Mouse (Mus musculus) left cerebral cortex, adult 11 months (tissue): Measurements from ENCODE around the gene Fam214a.
"Not testable (repeated sequence)": the region's sequence is repeated elsewhere in the genome, so short reads cannot be mapped to it uniquely, and the experiment has no call there.

Experiments
- DNase-seq: peaks from one replicate; pipeline ENCODE4 v3.0.0; 2022; ENCODE audit warnings: low spot score

Fam214a gene

DNA sequence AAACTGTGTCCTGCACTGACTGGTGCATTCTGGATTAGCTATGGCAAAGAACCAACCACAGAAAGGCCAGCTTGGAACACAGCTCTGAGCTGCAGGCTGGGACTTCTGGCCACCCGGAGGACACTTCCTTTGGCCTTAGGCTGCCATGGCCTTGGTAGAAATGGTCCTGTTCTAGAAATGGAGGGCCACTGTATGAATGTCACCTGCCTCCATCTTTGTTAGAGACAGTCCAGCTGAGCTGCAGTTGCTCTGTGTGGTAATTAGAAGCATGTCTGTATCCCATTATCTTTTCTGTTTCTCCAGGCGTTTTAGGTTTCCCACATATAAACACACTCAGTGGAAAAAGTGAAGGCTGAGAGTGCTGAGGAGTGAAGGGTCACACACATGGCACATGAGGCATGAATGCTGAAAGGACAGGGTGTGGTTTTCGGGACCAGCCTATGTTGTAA is 29.0 kb downstream of the Fam214a start:
- DNase-seq = no peak

DNA sequence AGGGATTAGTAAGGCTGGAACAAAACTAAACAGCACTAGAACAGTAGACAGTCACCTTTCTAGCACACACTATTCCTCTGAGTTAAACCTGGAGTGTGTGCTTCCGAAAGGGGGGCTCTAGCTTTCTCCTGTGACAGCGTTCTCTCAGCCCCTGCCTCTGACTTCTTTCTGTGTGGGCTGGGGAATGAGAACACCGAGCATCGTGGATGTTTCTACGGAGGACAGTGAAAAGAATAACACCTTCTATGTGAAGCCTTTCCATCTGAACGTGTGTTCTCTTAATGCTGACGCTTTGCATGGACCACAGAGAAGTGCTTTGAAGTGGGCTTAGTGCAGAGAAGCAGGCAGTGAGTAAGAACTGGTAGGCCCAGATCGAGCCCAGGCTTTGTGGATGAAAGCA is 29.5 kb downstream of the Fam214a start:
- no peak for DNase-seq

DNA sequence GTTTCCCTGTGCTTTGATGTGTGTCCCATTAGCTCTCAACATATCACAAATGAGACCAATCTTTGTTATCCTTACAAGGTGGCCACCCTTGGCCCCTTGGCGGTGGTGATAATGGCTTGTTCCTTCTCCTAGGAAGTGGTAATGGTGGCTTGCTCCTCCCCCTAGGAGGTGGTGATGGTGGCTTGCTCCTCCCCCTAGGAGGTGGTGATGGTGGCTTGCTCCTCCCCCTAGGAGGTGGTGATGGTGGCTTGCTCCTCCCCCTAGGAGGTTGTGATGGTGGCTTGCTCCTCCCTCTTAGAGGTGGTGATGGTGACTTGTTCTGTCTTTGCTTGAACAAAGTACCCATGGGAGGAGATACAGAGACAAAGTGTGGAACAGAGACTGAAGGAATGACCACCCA is 30.0 kb downstream of the Fam214a start:
- DNase-seq = not testable (repeated sequence)

DNA sequence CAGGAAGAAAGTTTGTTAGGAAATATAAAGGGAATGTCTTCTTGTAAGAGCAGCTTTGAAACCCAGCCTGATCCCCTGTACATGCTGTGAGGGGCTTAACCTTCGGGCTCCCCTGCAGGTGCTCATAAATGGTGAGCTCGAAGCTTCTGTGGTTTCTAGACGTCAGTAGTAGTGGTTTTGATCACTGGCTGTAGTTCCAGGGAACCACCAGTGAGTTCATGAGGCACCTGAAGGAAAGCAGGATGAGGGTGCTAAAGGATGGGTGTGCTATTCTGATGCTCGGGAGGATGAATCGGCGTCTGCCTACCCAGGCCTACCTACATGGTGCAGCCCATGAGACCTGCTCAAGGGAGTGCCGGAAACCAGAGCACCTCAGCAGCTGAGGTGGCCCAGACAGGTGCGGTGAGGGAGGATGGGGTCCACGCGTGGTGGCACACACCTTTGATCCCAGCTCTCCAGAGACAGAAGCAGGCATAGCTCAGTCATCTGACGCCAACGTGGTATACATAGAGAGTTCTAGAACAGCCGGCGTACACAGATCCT is 32.6 kb downstream of the Fam214a start:
- DNase-seq = no peak

DNA sequence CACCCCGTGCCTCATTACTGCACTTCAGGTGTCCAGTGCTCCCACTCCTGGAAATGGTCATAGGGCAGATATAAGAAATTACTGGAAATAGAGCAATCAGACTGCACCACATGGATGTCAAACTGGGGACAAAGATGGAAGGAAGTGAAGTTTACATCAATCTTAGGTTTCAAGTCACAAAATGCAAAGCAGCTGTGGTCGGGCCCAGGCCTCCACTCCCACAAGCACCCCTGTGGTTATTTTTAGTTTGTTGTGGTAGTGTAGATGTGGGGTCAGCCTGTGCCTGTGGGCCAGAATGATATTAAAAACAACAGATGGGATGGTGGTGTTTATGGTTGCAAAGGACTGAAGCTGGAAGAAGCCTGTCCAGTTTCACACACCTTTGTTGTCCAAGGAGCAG is 33.1 kb downstream of the Fam214a start:
- DNase-seq = no peak

DNA sequence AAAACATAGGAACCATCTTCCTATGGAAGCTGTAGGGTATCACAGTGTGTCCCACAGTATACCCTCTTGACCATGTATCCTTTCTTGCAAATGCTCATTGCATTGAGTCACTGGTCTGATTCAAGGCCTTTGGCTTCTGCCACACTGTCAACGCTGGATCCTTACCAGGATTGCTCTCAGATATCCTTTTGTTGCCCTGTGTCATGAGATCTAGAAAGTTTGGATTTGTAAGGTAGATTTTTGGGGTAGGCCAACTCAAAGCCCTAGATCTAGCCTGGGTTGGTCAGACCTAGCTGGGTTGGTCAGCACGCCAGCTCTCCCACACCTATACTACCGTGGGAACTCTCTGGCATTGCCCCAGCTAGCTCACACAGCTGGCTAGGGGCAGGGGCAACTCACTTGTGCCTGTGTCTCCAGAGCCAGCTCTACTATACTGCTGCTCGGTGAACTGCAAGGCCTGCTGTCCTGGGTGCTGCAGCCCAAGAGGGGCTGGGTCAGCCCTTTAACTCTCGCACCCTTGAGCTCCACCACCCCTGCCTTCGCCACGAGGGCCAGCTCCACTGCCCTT is 36.3 kb downstream of the Fam214a start:
- no peak for DNase-seq

DNA sequence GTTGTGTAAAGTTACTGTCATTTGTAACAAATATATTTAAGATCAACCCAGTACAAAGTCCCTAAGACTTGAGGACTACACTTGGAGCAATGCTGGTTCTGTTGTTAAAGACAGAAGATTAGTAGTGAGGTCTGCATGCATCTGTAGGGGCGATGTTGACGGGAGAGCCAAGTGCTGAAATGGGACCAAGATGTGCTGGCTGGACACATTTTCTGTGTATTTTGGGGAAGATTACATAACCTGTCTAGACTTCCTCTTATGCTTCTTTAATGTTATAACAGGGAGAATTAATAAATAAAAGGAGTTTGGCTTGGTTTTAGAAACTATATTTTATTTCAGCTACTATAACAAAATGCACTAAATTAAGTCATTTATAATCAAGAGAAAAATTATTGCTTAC is 37.3 kb downstream of the Fam214a start:
- DNase-seq = no peak

DNA sequence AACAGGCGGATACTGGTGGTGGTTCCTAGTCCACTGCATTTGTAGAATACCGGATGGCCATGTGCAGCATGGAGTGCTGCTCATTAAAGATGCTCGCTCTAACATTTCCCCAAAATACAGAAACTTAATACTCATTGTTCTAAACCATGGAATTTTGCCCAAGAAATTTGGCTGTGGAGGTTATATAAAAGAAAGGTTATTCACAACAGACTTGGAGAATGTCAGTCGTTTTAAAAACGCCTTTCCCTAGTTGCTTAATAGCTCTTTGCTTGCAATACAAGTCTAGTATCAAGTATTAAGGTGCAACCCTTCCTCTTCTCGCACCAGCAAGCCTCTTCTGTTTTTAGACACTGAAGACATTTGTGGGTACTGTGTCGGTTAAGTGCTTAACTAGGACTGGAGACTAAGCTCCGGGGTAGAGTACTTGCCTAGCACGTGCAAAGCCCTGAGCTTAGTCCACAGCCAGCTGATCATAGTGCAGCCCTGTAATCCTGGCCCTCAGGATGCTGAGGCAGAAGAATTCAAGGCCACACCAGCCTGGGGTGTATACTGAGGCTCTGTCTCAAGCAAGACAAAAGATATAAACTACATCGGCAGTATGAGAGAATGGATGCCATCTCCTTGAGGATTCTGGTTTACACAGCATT is 42.0 kb downstream of the Fam214a start:
- no peak for DNase-seq

DNA sequence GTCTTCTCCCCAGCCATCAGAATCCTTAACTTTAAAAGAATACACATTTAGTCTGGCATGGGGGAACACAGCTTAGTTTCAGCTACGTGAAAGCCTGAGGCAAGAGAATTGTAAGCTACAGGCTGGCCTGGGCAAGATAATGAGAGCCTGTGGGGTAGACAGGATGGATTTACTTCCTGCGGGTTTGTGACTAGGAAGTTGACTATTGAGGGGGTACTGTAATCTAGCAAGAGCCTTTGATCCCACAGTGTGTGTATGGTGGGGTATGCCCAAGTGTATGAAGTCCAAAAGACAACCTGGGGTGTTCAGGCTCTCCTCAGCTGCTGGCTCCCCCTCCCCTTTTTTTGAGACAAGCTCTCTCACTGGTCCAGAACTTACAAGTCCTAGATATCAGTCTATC is 43.7 kb downstream of the Fam214a start:
- no peak for DNase-seq

DNA sequence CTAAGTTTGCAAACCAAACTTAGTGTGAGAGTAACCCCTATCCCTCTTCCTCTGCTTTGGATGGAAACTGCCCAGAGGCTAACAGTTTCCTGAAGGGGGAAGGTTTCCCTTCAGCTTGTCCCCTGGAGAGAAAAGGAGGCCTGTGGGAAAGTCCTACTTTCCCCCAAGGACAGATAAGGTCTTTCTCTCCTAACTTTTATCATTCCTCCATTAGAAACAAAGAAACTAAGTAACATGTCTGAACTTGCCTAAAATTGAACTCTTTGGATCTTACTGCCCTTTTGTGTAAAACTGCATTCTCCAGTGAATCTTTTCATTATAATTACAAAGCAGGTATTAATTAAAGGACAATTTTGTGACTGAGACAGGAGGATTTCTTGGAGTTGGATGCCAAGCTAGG is 45.3 kb downstream of the Fam214a start:
- no peak for DNase-seq

DNA sequence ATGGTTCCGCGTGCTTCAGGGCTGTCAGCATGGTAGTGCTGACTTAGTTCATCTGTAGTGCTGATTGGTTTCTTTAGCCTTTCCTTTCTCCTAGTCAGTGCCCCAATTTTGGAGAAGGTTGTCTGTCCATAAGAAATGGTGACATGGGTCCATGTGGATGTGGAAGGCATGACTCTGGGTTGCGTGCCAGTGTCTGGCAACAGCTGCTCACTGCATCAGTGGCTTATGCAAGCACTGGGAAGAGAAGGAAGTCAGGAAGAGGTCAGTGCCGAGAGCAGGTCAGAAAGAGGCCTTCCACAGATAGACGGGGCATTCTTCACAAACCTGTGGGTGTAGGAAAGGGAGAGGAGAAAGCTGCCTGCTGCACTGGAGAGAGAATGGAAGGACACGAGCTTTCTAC is 48.3 kb downstream of the Fam214a start:
- DNase-seq = no peak

DNA sequence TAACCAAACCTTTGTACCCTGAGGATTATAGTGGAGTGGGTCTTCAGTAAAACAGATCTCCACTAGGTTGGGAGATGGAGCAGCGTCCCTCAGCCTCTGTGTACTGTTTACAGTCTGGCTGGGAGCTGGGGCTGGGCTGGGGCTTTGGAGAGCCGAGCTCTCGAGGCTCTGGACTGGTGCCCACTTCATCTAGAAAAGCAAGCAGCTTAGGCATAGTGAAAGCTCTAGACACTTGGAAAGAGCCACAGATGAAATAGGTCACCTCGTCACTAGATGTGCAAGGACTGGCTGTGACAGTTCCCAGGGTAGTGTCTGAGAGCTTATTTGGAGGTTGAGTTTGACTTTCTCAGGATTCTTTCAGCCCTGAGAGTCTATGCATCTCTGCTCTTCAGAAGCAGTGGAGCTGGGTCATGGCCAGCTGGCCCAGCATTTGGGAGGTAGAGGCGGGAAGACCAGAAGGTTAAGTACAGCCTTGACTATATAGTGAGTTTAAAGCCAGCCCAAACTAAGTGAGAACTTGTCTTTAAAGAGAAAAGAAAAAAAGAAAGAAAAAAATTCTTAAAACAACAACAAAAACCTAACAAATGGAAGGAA is 49.0 kb downstream of the Fam214a start:
- DNase-seq = no peak

DNA sequence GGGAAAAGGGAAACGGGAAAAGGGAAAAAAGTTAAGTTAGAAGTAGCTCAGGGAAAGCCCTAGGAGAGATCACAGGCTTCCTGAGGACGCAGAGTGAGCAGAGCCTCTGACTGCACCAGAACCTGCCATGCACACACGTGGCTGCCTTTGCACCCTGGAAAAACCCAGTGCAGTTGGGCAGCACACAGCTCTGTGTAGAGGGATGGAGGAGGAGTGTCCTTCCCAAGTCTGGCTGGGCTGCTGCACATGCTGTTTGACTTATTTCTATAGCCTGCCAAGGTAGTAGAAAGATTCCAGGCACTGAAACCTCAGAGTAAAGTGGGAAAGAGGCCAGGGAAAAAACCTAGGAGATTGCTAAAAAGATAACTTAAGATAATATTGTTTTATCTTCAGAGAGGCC is 49.6 kb downstream of the Fam214a start:
- no peak for DNase-seq

DNA sequence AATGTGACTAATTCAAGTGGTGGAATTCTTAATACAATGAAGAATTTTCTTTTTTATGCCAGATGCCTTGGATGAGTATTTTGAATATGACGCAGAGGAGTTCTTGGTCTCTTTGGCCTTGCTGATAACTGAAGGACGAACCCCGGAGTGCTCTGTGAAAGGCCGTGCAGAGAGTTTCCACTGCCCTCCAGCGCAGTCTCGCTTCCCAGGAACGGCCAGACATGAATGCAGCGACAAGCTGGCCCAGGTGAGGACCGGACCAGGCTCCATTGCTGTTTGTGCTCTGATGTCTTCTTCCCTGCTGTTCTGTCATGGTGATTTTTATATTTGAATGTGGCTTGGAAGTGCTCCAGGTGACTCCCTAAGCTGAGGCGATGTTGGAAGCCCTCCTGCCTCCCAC is 51.5 kb downstream of the Fam214a start:
- no peak for DNase-seq

DNA sequence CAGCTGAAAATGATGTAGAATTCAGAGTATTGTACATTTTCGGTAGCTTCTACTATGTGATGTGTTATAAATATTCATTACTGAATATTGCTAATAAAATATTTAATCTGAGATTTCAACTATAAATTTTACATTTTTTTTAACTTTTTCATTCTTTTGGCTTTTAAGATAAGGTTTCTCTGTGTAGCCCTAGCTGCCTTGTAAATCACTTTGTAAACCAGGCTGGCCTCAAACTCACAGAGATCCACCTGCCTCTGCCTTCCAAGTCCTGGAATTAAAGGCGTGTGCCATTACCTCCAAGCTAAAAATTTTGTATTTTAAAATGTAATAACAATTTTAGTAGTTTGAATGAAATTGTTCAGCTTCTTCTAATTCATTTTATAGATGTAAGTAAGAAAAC is 63.9 kb downstream of the Fam214a start:
- DNase-seq = no peak

DNA sequence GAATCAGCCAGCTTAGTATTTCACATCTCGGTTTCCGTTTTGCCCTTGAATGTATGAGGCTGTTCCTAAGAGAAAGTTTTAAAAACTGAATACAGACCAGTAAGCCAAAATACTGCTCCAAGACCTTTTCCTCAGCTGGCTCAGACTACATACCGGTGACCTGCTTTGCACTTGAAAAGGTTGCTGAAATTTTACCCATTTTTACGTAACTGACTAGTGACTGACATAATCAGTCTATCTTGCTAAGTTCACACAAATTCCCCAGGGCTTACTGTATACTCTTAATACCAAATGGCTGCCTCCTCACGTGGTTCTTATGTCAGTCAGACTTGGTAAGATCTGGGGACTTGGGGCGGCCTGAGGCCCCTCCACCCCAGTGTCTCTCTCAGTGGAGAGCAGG is 66.5 kb downstream of the Fam214a start:
- DNase-seq = no peak

DNA sequence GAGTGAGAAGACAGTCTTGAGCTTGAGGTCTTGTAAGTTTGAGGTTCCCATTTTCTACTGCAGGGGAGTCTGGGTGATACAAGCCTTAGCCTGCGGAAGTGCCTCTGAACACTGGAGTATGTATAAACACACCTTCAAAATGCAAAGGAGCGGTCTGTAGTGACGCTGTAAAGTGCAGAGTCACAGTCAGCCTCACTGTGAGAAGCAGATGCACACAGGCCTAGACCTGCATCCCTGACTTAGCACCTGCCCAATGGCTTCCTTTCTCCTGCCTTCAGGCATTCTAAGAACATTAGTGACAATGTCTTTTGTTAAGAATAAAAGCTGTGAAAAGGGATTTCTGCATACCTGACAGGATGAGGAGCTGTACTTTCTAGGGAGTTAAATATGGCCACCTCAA is 66.9 kb downstream of the Fam214a start:
- no peak for DNase-seq

DNA sequence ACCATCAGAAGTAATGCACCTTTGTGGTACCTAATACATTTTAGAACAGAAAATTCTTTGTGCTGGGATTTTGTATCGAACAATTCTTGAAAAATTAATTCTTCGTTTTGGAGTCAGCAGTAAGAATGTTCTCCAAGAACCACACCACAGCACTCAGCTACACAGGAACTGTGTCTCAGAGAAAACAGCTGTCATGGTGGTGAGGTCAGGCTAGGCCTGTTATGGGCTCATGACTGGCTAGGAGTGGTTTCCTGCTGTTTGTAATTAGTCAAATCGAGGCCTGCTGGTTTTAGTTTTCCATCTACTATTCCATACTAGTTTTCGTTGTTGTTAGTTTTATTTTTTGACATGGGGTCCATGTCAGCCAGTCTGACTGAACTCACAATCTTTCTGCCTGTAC is 67.9 kb downstream of the Fam214a start:
- DNase-seq = no peak

DNA sequence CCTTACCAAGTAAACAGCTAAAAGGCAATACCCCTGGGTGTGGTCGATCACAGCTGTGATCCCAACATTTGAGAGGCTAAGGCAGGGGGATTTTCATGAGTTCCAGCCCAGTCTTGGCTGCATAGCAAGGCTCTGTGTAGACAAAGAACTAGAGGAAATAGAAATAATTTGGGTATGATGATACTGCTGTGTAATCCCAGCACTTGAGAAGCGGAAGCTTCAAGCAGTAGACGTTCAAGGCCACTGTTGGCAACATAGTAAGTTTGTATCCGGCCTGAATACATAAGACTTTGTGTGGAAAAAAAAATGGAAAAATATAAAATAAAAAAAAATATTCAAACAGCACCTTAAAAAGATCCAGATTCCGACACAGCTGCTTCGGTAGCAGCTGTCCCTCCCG is 69.9 kb downstream of the Fam214a start:
- DNase-seq = no peak

DNA sequence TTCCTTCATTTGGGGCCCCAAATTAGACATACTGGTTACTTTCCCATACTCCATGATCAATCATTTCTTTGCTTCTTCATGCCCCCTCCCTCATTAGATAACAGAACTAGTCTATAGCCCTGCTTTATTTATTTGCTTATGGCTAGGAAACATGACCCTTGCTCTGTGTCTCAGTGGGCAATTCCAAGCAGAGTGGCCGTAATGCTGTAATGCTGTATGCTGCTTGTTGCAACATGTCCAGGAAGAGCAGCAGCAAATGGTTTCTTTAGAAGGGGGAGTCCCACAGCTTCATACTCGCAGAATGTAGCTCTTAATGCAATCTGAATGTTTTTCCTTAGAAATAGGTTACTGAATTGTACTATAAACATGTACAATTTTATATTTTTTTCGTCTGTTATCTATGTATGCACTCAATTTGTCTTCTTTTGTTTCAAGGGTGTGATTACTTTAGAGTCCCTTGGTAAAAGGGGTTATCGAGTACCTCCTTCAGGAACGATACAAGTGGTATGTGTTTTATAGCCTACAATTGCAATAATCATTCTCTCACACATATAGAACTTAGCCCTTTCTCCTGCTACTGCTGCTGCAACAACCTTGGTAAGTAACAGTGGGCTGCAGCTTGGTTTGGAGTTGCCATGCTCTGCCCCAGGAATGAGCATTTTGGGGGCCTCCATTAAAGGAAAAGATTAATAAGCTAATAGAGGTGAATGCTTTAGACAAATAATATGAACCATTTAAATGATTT is 70.6 kb downstream of the Fam214a start:
- DNase-seq = no peak

DNA sequence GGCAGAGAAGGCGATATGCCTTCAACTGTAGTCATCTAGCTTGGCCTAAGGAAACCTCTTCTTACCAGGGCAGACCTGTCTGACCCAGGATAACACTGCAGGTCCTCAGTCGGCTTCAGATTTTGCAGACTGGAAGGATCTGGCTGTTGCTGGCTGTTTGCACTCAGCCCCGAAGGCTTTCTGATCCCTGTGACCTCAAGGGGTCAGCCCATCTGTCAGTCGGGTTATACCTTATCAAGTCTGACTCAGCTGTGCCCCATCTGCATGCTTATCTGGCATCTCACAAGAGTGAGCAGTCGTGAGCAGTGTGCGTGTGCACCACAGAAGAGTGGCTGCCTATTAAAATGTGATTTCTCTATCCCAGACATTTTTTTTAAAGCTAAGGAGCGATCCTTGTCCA is 71.4 kb downstream of the Fam214a start:
- DNase-seq = no peak

DNA sequence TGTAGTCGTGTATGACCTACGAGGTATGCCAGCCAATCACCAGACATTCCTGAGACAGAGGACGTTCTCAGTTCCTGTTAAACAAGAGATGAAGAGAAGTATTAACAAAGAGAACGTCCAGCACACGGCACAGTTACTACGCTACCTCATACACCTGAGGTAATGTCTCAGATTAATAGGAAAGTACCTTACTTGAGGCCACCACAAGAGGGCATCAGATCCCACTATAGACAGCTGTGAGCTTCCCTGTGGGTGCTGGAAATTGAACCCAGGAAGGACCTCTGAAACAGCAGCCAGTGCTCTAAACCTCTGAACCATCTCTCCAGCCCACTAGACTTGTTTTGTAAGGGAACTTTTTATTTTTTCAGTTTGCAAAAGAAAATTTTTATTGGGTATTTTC is 73.0 kb downstream of the Fam214a start:
- DNase-seq = no peak

DNA sequence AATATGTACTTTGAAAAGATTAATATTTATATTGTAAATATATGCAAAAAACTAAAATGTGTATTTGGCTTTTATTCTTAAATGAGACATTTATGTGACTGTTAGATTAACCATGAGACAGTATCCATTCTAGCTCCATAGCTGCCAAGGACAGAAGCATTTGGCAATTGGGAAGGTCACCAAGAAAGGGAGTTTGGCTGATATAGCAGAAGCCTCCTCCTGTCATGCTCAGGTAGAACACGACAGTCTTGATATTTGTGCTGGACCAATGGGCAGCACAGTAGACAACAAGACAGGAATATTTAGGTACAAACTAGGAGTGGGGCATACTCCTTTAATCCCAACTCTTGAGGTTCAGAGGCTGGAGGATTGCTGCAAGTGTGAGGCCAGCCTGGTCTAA is 79.7 kb downstream of the Fam214a start:
- no peak for DNase-seq
